Mouse (Mus musculus): ENCODE data around the gene Togaram2.

GRCm38 (mm10) chr17:71747561-71747960 is 74.5 kb downstream of the Togaram2 start:
- TF ChIP-seq CHD2 (IDR thresholded peaks at IDR 0.05; ENCODE audit: low read depth, low read length), result no peak
- TF ChIP-seq ZNF384 (IDR thresholded peaks at IDR 0.05; ENCODE audit: low read depth, low read length), result no peak
- TF ChIP-seq HCFC1 (IDR thresholded peaks at IDR 0.05; ENCODE audit: borderline replicate concordance, insufficient read depth, low read length), result no peak
- TF ChIP-seq MAFK (IDR thresholded peaks at IDR 0.05; ENCODE audit: insufficient read depth, low read depth, low read length), result no peak
- TF ChIP-seq ZC3H11A (IDR thresholded peaks at IDR 0.05; ENCODE audit: borderline replicate concordance, low read depth, low read length), result no peak
